Mouse (Mus musculus): ENCODE data around the gene Cfap61.

The Cfap61 gene

DNA sequence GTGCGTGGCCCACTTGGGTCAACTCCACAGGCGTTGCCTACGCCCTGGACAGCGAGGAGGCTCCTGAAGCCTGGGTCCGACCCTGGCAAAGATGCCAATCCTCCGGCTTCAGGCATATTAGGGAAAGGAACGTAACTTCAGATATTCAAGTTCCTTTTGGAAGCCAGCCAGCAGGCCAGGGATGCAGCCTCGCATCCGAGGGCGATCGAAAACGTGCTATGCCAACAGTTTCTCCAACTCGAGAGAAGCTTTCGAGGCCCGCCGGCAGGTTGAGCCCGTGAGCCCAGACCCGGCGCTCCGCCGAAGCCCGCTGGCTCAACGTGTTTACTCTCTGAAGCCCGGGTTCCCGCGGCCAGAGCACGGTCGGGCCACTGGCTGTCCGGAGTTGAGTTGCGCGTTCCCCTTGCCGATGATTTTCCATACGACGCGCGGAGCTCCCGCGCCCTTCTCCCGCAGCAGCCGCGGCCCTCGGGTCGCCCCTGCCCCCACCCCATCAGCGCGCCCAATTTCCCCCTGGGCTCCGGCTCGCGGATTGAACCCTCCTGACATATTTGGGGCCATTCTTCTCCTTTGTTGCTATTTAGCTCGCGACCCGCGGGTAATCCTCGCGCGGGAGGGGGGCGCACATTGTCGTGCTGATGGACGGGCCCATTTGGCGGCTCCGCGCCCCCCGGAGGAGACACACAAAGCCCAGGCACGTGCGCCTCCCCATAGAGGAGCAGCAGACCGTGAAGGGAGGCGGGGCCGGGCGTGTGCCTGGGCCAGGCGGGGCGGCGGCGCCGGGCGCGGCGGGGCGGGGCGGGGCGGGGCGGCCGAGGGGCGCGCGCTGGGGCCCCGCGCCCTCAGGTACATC, 286.7 kb downstream of the Cfap61 start, which contains the start of gene Insm1:
Gene Insm1, plus strand, starts transcription at position 846 of the 853 bp plus-strand sequence.
- DNase-seq (ENCODE audit: low read depth, low spot score): peak; percentile 39

DNA sequence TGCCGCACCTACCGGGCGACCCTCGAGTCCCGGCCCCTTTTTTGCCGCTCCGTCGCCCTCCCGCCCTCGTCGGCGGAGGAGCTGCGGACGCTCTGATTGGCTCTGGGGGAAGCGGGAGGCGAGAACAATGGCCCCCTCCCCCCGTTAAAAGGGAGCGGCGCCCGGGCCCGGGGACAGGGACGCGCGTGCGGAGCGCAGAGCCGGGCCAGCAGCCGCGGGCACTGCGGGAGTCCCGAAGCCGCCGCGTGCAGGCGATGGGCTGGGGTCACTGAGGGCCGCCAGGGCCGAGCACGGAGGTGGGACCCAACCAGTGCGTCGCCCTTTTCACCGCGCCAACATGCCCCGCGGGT, 287.3 kb downstream of the Cfap61 start:
- peak; percentile 36 for DNase-seq (ENCODE audit: low read depth, low spot score)

DNA sequence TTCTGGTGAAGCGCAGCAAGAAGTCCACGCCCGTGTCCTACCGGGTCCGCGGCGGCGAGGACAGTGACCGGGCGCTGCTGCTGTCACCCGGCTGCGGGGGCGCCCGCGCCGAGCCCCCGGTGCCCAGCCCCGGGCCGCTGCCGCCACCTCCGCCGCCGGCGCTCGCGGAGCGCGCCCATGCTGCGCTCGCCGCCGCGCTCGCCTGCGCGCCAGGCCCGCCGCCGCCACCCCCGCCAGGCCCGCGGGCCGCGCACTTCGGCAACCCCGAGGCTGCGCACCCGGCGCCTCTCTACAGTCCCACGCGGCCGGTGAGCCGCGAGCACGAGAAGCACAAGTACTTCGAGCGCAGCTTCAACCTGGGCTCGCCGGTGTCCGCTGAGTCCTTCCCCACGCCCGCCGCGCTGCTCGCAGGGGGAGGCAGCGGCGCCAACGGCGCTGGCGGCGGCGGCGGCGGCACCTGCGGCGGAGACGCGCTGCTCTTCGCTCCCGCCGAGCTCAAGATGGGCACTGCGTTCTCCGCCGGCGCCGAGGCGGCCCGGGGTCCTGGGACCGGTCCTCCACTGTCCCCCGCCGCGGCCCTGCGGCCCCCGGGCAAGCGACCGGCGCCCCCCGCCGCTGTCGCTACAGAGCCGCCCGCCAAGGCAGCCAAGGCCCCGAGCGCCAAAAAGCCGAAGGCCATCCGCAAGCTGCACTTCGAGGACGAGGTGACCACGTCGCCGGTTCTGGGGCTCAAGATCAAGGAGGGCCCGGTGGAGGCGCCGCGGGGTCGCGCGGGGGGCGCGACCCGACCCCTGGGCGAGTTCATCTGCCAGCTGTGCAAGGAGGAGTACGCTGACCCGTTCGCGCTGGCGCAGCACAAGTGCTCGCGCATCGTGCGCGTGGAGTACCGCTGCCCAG, 287.9 kb downstream of the Cfap61 start:
- no peak for DNase-seq (ENCODE audit: low read depth, low spot score)

DNA sequence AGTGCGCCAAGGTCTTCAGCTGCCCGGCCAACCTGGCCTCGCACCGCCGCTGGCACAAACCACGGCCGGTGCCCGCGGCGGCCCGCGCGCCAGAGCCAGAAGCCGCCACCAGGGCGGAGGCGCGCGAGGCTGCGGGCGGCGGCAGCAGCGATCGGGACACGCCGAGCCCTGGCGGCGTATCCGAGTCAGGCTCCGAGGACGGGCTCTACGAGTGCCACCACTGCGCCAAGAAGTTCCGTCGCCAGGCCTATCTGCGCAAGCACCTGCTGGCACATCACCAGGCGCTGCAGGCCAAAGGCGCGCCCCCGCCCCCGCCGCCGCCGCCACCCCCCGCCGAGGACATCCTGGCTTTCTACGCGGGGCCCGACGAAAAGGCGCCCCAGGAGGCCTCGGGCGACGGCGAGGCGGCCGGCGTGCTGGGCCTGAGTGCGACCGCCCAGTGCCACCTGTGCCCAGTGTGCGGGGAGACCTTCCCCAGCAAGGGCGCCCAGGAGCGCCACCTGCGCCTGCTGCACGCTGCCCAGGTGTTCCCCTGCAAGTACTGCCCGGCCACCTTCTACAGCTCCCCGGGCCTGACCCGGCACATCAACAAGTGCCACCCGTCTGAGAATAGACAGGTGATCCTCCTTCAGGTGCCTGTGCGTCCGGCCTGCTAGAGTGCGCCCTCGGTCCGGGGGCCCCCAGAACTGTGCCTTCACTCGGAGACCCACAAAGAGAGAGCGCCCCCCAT, 288.8 kb downstream of the Cfap61 start:
- no peak for DNase-seq (ENCODE audit: low read depth, low spot score)

DNA sequence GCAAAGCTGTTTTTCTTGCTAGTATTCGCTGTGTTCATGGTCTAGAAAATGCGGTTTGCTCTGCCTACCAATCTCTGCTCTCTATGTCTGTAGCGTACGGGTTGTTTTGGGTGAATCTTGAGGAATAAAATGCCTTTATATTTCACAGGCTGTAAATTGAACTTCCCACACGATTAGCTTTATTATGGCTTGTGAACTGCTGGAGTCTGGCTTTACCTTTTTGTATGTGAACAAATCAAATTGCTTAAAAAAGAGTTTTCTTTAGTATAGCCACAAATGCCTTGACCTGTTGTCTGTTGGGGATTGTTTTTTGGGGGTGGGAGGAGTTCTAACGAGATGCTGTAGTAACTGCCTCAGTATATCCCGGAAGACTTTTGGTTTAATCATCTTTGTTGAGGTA, 289.6 kb downstream of the Cfap61 start:
- DNase-seq (ENCODE audit: low read depth, low spot score): no peak

DNA sequence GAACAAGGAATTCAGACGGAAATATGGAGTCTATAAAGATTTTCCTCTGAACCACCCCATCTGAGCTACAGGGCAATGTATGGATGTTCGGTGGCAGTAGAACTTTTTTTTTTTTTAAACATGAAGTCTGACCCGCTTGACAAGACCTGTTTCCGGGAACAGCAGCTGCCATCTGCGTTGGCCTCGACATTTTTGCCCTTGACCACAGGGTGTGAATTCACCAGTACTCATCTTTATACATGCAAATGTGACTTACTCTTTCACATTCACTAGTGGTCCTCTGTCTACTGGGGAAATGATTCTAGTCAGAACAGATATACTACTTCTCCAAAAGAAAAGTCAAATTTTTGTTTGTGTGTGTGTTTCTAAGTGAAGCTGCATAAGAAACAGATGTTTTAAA, 291.2 kb downstream of the Cfap61 start:
- no peak for DNase-seq (ENCODE audit: low read depth, low spot score)

DNA sequence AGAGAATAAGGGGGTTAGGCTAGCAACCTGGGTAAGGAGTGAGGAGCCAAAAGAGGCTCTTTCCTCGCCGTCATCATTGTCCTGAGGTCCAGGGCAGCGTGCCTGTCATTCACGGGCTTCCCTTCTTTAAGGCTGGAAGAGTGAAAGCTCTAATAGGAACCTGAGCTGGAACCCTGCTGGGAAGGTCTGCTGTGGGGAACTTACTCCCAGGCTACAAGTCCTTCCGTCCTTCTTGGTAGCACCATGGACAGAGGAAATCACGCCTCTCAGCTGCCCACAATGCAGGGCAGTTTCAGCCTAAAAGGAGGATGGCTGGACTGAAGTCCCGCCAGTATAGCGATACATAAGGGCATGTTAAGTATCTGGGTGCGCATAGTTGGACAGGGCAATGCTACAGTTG, 291.9 kb downstream of the Cfap61 start:
- DNase-seq (ENCODE audit: low read depth, low spot score): peak; percentile 61

DNA sequence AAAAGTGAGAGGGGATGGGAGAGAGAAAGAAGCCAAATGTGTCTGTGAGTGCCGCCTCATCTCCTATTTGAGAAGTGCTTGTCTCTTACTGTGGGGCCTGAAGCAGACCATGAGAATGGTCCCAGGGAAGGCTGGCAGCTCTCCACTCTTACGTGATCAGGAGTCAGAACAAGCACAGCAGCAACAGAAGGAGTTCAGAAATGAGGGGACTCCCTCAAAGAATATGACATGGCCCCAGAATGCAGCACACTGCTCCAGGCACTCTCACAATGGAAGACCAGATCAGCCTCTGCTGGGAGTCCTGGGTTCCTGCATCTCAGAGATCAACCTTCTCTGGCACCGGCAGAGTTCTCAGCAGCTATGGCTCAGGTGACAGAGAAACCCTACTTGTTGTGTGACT, 293.1 kb downstream of the Cfap61 start:
- DNase-seq (ENCODE audit: low read depth, low spot score): no peak

DNA sequence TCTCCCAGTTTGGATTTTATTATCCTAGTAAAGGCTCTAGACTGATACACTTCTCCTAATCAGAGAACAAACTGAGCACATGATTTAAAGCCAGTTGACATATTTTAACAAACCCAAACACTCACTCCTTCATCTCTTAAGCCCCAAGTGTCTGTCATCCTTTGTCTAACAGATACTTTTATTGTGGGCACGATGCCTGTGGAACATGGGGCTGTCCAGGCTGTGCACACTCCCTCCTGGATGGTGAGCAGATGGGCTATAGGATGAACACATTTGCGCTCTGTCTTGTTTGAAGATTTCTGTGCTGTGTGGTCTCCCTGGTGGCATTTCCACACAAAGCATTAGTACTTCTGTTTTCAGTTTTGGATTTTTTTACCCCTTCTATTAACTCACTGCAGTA, 293.9 kb downstream of the Cfap61 start:
- no peak for DNase-seq (ENCODE audit: low read depth, low spot score)

DNA sequence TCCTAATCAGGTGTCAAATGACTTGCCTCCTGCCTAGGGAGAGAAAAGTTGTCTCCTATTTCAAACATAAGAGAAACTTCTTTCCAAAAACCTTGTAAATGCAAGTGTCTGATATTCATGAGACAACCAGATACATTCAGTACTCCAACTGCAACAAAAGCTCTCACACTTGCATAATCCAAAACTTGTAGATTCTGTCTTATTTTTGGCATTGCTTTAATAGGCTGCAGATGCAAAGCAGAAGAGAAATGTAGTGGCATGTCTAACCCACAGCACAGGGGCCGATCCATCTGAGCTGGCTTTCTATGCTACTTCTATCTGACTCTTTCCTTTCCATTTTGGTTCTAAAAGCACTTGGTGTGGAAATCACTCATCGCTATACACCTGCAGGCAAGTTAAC, 296.9 kb downstream of the Cfap61 start:
- DNase-seq (ENCODE audit: low read depth, low spot score): no peak

DNA sequence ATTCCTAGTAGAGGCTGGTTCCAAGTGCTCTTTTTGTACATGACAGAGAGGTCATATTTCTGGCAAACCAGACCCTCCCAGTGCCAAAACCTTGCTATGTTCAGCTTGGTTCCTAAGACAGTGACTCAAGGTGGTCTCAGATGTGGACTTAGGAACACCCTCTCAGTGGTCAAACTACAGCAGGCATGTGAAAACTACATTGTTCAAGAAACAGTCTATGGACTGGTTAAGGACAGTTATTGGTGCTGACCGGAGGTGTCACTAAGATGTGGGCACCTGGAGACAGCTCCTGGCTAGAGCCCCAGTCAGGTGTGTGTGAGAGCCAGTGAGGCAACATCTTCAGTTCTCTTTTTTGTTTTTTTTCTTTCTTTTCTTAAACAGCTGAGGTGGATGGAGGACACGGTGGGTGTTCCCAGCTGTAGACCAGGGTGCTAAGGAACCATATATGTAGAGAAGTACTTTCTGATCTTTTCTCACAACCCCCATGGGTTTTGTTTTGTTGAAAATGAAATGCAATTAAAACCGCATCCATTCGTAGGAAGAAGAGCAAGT, 304.7 kb downstream of the Cfap61 start:
- no peak for DNase-seq (ENCODE audit: low read depth, low spot score)

DNA sequence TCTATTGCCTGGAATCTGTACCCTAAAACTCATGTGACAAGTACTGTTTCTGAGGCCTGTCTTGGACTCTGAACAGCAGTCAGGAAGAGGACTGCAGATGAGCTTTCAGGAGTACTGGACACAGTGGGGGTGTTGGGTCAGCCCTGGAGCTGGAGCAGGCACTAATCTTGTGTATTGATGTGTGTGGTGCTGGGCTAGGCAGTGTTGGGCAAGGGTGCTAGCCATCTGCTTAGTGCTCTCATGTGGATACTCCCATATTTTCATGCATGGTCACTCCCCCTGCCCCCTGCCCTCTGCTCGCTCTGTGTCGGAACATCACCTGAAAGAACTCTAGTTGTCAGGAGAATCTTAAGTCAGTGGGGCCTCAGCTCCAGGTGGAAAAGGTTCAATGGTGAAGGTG, 309.5 kb downstream of the Cfap61 start:
- no peak for DNase-seq (ENCODE audit: low read depth, low spot score)

DNA sequence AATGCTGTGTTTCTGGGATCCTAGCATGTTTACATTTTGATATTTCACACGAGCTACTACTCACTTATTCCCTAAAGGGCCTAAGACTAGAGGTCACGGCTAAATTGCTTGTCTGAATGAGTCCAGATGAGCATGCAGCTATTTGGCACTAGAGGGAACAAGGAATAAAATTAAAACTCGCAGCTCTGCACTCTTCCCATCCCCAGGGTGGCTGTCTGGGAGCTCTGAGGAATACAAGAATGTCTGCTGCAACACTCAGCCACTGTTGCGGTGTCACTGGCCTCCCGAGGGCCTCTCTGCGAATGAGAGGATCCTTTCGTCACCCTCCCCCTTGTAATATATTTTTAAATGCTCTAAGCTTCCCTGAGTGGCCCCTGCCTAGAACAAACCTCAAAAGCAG, 310.8 kb downstream of the Cfap61 start:
- DNase-seq (ENCODE audit: low read depth, low spot score): no peak

DNA sequence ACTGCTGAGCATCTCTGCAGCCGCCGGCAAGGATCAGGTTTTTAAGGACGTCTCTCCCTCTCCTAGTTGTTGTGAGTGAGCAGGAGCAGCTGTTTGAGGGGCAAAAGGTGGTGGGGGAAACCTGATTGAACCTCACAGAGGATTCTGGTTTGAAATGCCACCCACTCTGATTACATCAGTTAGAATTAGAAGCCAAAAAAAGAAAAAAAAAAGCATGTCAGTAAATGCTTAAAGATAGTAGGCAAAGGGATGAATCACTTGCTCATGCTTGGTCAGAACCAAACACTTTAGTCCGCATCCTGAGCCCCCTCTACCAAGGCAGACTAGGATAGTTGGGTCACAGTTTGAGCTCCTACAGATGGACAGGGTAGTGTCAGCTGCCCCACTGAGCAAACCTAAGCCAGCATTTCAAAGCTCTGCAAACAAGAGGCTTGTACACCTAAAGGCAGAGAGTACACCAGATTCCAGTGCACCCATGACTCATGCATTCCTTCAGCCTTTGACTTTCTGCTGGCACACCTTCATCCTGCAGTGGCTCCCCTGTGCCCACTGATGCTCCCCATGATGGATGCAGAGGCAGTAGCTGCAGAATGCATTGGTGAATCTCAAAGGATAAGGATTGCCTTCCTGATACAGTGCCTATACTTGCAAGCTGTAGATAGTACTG, 312.0 kb downstream of the Cfap61 start:
- no peak for DNase-seq (ENCODE audit: low read depth, low spot score)

DNA sequence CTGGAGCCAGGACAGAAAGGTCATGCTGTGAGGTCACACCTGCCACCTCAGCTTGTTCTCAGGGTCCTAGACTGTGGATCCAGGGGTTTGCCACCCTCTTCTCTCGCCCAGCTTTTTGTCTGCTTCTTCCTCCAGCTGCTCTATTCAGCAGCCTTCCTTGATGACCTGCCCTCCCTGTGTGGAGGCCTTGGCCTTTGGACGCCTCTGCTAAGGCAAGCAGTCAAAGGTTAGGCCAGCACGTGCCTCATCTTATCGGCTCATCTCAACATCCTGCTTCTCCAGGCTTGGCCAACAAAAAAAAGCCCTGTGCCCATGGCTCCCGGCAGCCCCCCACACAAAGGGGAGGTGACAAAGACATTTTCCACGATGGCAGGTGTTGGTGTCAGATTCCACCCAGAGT, 313.0 kb downstream of the Cfap61 start:
- no peak for DNase-seq (ENCODE audit: low read depth, low spot score)

DNA sequence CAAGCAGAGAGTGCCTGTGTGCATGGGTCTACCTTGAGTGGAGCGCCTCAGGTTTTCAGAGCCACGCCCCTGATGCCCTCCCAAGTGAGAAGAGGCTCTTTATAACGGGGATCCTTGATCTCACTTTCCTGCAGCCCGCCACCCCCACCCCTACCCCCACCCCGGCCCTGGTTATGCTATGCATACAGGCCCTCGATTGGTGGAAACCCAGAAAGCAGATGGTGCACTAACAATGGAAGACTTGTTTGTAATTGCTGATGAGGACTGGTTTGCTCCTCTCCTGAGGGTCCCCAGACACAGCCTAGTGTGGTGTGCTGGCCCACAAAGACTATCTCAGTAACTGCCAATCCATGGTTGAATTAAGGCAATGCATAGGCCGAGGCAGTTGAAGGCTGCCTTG, 314.4 kb downstream of the Cfap61 start:
- no peak for DNase-seq (ENCODE audit: low read depth, low spot score)

DNA sequence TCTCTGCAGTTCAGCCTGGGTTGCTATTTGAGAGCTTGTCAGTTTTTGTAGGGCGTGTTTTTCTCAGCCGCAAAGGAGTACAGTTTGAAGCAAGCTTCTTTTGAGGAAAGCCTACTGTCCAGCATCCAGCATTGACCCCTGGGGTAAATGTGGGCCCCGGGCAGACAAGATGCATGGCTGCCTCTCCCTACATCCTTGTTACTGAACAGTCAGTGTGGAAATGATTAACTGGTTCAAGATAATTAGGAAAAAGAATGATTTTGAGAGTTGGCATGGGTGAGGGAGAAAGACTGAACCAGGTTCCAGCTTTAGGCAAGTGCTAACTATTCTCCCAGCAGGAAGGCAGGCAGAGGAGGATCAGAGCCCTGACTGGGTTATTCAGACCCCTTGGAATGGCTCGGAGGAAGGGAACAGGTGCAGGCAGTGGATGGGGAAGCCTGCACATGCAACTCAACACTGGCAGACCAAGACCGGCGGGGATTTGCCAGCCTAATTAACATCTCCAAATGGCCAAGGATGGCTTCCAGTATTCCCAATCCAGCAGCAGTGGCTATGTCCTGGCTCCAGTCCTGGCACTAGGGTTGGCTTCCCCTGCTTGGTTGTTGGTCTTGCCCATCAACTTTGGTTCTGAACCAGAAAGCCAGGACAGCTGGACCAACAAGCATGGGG, 315.8 kb downstream of the Cfap61 start:
- no peak for DNase-seq (ENCODE audit: low read depth, low spot score)

DNA sequence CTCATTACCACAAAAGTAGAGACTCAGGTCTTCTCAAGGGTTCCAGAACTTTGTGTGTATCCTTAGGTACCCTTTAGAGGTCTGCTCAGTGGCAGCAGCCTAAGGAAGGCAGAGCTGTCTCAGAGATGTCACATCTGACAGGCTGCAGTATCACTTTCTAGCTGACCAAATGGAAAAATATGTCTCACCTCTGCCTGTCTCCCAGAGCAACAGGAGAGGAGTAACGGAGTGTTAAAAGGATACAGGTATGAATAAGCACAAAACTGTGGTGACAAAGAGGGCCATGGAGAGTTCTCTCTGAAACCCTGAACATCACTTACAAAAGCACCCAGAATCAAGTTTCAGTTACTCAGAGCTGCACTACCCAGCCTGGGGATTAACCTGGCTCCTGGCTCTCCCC, 319.8 kb downstream of the Cfap61 start:
- DNase-seq (ENCODE audit: low read depth, low spot score): no peak

DNA sequence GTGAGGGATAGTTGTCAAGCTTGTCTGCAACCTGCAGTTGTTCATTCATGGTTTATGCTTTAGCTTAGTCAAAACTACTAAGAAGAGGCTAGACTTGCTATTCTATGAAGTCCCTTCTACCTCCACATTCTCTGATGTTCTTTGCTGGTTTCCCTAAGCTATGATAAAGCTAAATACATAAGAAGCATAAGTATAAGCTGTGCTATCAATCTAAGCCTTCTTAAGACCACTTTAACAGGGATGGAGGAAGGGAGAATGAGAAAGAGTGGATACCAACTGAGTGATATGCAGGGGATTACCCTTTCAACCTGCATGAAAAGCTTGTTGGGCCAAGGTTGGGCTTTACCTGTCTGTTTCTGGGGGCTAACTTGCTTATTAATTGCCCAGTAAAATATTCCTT, 321.1 kb downstream of the Cfap61 start:
- no peak for DNase-seq (ENCODE audit: low read depth, low spot score)

DNA sequence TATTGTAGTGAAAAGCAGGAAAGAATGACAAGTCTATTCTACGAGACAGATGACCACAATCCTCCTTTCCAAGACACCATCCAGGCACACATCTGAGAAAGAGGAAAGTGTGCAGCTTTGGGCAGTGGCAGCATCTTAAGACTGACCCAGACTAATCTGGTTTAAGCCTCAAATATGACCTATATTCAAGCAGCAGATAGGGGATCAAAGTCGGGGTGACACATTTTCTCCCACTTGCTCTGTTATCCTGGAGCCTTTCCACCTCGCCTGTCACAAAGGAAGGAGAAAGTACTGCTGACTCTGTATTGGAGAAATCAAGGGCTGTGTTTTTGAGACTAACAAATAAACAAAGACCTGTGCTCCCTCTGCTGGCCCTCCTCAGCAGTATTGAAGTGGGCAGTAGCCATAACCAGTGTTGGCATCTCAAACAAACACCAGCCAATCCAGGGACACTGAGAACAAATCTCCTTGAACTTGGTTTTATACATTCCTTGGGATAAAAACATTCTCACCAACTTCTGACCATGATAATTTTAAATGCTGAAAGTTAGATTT, 321.8 kb downstream of the Cfap61 start:
- DNase-seq (ENCODE audit: low read depth, low spot score): no peak

Data from embryo, embryonic 11.5 days (tissue).